Mouse (Mus musculus) fibroblast of lung, adult 2 months (primary cell): ENCODE results near the gene Tmem243.
"Not testable (repeated sequence)": the region's sequence is repeated elsewhere in the genome, so short reads cannot be mapped to it uniquely, and the experiment has no call there.

Experiments used
- DNase-seq: peaks from one replicate; pipeline ENCODE4 v3.0.0-alpha.2; 2011; ENCODE audit warnings: low read depth

The Tmem243 gene

DNA sequence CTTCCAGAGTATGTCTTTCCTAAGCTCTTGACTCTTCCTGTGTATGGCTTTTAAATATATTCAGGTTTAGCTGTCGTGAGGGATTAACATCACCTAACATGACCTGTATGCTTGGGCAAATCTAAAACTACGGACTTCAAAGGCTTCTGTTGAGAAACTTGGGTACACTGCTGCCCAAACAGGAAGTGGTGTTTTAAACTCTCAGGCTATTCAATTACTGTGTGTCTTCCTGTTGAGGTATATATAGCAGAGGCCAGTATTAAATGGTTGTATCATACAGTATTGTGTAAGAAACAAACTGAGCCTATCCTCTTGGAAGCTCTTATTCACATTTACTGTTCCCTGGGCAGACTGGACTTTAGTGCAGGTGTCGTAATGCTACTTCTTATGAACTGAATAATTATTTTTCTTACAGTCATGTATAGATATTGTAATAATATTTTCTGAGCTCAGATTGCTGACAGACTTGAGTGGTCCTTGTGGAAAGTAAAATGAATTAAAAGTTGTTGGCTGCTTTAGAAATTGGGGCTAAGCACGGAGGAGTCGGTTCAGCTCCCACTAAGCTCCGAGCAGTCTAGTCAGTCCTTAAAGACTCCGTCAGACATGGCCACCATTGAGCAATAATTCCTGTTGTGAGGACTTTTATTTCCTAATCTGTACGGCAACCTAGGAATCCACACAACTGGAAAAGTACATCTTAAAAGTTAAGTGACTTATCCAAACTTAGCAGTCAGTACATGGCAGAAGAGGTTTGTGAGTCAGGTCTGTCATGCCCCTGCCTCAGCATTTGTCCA, 7.0 kb downstream of the Tmem243 start:
- DNase-seq: no peak

DNA sequence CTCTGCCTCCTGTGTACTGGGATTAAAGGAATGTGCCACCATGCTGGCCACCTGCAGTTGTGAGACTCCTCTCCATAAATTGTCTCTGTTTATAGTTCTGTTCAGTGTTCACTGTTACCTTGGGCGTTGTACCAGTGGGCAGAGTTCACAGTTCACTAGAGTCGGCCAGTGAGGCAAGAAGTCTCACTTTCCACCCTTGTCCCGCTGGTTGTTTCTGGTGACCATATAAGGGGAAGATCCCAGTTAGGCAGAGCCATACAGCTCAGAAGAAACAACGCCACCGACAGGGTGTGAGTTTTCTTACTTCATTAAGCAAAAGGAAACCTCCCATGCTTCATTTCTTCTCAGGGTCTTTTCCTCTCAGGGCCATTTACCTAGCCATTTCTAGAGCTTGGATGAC, 8.0 kb downstream of the Tmem243 start:
- no peak for DNase-seq

DNA sequence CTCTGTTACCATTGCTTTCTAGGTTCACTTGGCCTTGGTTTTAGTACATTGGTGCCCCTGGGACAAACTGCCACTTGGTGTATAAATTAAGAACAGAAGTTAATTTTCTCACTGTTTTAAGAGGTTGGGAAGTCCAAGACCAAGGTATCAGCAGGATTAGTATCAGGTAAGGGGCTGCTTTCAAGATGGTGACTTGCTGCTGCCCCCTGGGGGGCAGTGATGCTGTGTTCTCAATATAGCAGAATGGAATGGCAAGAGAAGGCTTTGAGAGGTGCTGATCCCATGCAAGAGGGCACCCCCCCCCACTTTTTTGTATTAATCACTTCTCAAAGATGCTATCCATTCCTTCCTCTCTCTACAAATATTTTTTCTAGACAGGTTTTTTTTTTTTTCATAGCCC, 9.1 kb downstream of the Tmem243 start:
- no peak for DNase-seq

DNA sequence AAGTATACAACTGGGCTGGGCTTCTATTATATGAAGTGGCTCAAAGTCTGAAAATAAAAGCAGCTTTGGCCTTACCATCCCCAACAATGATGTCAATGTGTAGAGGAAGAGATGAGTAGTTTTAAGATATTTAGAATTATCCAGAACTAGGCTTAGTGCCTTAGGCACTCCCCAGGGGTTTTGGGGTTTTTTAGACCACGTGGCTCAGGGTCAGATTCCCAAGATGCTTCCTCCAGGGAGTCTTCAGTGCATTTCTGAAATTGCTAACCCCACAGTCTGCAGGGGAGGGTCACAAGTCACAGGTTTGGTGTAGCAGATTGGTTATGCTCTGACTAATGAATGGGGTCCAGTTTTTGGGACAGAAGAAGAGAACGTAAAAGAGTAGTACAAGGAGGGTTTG, 10.8 kb downstream of the Tmem243 start:
- DNase-seq: no peak

DNA sequence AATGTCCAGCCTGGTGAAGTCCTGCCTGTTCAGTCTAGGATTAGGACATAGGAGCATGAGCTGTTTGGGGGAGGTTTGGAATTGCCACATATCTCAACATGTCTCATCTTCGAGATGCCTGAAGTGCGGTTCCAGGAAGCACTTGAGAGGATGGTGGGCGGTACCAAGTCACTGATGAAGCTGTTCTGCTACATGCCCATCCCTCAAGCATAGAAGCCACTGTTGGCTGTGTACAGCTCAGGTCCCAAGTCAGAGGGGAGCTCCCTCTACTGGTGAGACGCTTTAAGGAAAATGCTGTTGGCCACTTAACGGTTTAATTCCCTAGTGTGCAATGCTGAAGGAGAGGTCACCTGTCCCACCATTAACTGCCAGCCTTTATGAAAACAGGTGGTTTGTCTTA, 11.3 kb downstream of the Tmem243 start:
- peak; percentile 37 for DNase-seq

DNA sequence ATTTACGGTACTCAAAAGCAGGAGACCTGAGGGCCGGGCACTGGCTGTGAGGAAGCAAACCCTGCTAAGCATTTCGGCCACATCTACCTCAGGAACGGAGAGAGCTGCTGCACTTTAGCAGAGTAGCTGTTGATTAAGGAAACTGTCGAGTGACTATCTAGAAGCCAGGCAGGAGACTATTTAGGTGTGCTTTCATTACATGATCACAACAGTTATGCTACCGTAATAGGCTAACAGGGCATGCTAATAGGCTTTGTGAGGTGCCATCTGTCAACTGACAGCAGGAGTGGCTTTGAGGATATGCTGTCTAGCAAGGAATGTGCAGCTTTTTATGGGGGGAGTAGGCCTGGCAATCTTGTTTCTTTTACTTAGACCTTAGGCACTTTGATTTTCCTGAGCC, 13.7 kb downstream of the Tmem243 start:
- no peak for DNase-seq

DNA sequence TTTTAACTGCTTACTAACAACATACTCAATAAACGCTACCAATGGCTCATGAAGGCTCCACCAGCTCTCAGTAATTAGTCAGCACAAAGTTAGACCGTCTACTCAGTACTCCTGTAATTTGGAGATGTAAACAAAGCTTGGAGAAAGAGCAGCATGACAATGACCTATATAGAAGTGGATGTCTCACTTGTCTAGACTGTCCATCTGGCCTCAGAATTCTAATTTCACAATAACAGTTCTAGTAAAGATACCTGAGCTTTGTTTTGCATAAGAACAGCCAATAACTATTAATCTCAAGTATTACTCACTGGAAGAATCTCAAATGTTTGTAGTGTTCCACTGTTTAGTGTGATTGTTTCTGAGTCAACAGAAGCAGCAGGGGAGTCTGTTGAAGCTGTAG, 23.7 kb downstream of the Tmem243 start:
- no peak for DNase-seq

DNA sequence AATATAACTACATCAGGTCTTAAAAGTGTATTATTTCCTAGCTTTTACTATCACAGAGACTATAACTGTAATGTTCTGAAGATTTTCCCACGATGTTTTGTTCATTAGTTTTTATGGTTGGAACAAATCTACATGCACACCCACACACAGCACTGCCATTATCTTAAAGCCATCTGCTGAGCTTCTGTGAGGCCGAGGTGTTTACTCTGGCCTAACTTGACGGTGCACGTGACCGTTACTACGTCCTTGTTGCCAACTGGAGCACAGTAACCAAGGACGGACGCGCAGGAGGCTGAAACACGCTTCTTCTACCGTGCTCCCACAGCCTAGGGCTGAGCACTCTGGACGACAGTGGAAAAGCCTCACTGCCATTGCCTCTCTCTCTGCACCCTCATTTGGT, 28.1 kb downstream of the Tmem243 start:
- no peak for DNase-seq

DNA sequence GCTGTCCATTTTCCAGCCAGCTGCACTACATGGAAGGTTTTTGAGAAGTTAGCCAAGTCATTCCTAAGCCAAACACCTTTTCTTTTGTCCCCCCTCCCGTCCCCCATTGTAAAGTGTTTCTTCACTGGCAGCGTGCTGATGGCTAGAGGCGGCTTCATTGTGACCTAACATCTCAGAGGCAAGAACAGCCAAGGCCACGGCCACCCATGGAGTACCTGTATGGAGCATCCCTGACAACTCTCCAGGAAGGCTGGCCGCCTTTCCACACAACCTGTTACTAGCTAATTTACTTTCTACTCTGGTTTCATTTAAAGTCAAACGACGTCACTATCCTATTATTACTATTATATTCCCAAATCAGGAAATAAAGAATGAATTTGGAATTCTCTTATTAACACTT, 31.3 kb downstream of the Tmem243 start:
- DNase-seq: no peak

DNA sequence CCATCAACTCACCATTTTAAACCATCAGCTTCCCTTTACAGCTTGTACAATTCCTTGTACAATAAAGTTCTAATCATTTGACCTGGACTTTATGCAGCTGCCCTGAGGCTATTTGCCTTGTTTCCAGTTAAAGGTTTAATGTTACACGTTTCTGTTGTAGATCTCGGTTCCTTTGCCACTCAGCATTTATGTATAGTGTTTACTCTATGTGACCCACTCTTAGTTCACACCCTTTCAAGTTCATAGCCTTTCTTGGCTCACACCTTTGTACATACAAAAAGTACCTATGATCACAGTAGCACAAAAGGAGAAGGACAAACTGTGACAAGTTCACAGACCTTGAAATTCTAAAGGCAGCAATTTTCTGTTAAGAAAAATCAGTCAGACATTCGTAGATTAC, 35.1 kb downstream of the Tmem243 start:
- no peak for DNase-seq

DNA sequence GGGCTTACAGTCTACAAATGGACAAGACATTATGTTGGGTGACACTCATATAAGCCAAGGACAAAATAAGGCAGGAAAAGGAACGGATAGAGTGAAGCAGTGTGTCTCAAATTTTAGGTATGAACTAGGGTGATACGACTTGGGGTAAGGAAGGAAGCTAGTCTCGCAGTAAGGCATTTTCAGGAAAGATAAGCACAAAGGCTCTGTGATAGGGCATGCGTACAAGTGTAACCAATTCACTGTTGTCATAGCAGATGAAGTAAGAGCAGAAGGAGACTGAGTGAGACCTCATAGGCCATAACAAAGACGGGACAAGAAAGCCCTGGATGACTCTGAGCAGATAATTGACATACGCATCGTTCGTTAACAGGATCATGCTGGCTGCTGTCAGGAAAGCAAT, 40.3 kb downstream of the Tmem243 start:
- DNase-seq: no peak

DNA sequence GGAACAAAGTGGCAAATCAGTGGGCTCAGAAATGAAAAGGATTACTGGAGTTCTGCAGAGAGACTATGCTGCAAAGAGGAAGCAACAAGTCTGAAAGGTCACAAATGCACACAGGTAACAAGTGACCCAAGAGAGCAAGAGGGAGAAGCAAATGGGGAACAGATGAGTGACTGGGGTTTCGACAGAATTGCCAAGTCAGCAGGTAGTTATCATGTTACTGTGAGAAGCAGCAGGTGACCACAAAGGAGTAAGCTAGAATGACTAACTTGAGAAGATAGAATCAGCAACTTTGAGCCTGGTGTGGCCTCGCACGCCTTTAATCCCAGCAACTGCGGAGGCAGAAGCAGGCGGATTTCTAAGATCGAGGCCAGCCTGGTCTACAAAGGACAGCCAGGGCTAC, 41.9 kb downstream of the Tmem243 start:
- no peak for DNase-seq

DNA sequence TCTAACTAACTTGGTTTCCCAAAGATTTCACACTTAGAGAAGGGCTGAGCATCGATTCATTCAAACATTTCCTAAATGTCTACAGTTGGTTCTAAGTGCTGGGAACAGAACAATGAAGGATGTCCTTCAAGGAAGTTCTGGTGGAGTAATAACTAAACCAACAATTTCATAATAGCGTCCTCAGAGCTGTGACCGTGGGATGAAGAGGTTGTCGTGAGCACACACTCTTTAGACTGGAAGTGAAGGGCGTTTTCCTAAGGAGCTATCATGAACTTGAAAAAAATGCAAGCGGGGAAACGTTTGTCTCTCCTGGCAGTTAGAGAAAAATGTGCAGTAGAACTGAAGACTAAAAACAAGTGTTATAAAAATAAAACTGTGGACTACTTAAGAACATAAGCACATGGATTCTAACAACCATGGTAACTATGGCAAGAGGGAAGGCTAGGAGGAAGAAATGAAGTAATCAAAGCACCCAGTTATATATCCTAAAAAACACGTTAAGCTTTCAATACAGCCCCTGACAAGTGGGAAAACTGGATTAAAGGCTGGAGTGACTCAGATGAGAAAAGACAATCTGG, 48.9 kb downstream of the Tmem243 start:
- DNase-seq: no peak

DNA sequence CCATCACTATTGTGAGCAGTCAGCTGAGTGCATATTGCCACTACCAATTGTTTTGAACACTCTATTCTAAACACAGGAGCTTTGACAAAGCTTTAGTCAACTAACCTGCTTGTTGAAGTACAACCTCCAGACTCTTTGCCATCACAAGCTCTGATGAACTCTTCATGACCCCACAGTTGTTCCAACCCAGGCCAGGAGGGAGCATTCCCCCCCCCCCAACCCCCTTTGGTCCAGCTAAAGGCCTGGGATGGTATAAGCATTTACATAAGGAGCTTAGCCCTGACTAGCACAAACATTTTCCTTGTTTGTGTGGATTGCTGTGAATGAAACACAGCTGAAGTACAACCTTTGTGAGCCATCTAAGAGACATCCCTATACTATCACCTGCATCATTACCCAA, 56.3 kb downstream of the Tmem243 start:
- DNase-seq: no peak

DNA sequence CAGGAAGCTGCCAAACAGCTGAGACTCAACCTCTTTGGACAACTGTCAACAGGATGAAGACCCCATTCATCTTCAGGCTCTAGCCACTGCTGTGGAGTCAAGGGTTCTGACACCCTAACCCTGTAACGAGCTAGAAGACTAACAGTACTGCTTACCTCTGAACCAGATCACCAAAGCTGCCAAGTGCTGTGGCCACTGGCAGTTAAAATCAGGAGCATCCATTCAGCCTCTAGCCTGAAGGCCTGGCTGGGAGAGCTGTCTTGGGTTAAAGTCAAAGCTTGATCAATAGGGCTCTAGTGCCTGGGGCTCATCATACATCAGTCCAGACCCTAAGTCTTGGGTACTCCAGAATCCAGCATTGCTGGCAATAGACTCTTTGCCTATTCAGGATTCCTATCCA, 56.9 kb downstream of the Tmem243 start:
- DNase-seq: no peak

DNA sequence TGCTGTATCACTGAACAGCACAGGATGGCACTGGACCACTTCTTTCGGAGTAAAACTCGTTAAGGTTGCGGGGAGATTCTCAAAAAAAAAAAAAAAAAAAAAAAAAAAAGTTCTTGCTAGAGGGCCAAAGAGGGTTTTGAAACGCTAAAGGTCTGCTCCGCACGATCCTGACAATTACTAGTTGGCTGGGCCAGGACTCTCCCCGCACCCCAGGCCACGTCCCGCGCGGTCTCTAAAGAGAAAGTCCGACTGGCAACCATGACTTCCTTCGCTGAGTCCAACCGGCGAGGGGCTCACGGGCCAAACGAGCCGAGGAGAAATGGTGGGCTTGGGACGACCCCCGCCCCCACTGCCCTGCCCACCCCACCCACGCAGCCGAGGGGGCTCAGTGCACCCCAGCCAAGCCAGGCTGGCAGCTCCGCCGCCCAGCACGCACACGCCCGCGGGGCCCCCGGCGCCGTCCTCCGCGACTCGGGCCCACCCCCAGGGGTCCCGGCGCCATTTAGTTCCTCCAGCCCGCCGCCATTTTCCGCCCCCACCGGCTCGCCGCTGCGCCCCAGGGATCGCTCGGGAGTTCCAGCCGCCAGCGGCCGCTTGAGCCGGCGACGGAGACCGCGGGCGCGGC, 60.5 kb downstream of the Tmem243 start:
- DNase-seq: no peak

DNA sequence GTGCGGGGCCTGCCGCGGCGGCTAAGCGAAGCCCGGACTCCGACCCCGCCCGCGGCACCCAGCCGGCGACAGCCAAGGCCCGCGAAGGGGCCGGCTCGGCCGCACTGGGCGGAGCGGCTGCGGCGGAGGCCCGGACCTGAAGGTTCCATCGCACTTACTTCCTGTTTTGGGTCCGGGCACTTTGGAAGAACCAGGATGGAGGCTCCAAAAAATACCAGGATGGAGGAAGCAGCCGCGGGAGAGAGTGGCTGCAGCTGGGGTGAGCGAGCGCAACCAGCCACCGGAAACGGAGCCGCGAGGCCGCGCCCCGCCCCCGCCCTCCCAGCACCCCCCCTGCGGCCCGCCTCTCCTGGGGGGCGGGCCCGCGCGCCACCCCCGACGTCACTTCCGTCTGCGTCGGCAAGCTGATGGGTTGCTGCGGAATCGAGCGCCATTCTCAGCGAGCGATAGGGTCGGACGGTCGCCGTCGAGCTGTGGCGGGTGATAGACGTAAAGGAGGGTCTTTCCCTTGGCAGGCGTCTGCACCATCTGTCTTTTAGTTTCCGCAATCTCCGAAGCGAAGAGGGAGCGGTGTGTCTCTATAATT, 61.1 kb downstream of the Tmem243 start, which contains the start of gene Dmtf1:
Gene Dmtf1 (minus strand): TSS at position 321 of the 586 bp plus-strand sequence.
- peak; percentile 75 for DNase-seq

DNA sequence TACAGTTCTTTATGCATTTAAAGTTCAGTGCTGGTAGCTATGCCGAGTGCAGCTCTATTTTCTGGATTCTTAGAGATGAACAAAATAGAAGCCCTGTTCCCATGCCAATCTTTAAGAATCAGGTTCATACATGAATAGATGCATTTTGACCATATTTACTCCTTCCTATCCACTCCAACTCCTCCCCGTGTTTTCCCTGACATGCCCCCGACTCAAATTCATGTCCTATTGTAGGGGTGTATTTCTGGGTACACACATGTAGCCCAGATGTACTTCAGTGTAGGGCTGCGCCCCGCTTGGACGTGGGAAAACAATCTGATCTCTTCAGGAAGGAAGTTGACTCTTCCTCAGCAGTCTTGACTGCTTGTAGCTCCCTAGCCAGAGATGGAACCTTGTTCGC, 61.6 kb downstream of the Tmem243 start:
- DNase-seq: no peak

DNA sequence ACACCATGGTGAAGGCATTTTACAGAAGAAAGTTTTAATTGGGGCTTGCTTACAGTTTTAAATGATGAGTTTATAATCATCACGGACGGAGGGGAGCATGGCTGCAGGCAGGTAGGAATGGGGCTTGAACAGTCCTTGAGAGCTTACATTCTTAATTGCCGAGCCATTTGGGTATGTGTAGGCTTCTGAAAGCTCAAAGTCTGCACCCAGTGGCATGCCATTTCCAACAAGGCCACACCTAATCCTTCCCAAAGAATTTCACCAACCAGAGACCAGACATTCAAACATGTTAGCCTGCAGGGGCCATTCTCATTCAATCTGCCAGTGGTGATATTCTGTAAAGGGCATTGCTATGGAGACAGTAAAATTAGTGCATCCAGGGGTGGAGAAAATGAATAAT, 62.9 kb downstream of the Tmem243 start:
- no peak for DNase-seq

DNA sequence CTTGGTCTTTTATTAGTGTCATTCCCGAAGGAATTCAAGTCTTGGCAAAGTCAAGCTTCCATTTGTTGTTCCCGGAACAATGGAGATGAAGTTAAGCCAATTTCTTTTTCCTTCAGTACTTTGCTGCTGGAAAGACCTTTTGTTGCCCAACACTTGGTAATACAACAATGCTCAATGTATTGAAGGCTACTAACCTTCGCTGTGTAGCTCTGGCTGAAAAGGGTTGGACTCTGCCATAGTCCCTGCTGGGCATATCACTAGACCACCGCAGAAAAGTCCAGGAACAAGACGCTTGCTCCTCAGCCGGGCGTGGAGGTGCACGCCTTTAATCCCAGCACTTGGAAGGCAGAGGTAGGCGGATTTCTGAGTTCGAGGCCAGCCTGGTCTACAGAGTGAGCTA, 64.7 kb downstream of the Tmem243 start:
- not testable (repeated sequence) for DNase-seq

DNA sequence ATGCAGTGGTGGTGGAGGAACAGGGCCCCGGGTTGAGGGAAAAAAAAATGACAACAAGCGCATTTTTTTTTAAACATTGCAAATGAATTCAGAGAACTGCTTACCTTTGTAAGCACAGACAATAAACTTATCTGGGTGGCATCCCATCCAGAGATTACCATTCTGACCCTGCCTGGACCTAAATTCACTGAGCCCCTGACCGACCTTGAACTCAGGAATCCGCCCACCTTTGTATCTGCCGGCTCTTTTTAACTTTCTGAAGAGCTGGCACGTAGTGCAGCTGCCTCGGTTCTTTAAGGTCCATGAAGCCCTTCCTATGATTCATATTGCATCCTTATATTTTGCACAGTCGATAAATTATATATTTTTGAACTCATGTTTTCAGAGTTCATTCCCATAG, 65.9 kb downstream of the Tmem243 start:
- no peak for DNase-seq

DNA sequence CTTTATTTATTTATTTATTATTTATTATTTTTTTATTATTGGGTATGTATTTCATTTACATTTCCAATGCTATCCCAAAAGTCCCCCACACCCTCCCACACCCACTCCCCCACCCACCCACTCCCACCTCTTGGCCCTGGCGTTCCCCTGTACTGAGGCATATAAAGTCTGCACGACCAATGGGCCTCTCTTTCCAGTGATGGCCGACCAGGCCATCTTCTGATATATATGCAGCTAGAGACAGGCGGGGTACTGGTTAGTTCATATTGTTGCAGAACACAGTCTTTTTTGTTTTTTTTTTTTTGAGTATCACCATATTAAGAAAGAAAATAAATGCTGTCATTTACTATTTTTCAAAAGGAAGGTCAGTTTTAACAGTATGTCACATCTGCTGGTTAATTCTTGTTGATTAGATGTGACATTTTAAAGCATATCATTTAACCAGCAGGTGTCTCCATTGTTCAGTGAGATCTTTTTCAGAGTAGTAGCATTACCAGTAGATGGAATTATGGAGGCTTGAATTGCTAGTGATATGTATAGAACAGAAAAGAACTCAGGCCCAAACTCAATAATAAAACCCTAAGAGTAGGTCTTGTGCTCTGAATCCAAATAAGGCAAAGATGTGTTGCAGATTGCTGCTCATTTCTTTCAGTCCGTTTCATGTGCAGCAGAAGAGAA, 69.0 kb downstream of the Tmem243 start:
- not testable (repeated sequence) for DNase-seq

DNA sequence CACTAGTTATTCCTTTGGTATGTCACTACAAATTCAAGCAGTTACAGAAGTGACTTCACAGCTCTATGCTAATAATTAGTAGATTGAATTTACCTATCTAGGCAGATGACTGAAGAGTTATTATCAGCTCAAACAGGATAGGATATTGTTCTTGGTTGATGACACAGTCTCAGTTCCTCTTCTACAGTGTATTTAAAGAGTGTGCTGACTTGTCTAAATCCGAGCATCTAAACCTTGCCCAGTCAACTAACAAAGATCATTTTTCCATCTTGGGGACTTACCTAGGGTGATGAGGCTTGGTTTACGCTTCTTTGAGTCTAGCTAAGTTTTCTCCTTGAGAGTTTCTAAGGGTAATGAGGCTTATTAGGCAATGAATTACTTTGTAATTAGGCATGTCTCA, 72.8 kb downstream of the Tmem243 start:
- DNase-seq: no peak
